Mouse (Mus musculus) activated CD4-positive, CD25-positive, alpha-beta regulatory T cell, adult 4 months (primary cell): ENCODE results near the gene Zscan5b. TPM values are rescaled to one million over a fixed set of nuclear protein-coding genes. Genes with fewer than 3 reads are reported as not detected.
"Not testable (repeated sequence)": the region's sequence is repeated elsewhere in the genome, so short reads cannot be mapped to it uniquely, and the experiment has no call there.

ENCODE experiments used
- ATAC-seq: one replicate; pipeline ENCODE4 v1.8.0; 2017
- polyA plus RNA-seq, 2 experiments: library from polyadenylated mRNA; unstranded; fragments of 100-300 nt; shearing (Covaris generic); gene quantifications; one replicate each; pipeline ENCODE4 v1.2.1; 2017

Gene Zscan5b
- polyA plus RNA-seq, result not detected

- ATAC-seq, result no peak
These were observed at the start of gene Zscan5b for GRCm38 (mm10) chr7:6221978-6222377. Zscan5b (plus strand) TSS chr7:6222278.

- no peak for ATAC-seq
These were observed 49.3 kb upstream of the Zscan5b start for GRCm38 (mm10) chr7:6172674-6173244.

- no peak for ATAC-seq
These were observed 48.2 kb upstream of the Zscan5b start for GRCm38 (mm10) chr7:6173872-6174271.

- not testable (repeated sequence) for ATAC-seq
These were observed 47.6 kb upstream of the Zscan5b start for GRCm38 (mm10) chr7:6174365-6174987.

- ATAC-seq, result no peak
These were observed 43.1 kb upstream of the Zscan5b start for GRCm38 (mm10) chr7:6179013-6179412.

GRCm38 (mm10) chr7:6182882-6183281 lies 39.2 kb upstream of the Zscan5b start:
- ATAC-seq, result no peak

GRCm38 (mm10) chr7:6183802-6184201 lies 38.3 kb upstream of the Zscan5b start:
- no peak for ATAC-seq

GRCm38 (mm10) chr7:6184521-6184920 lies 37.6 kb upstream of the Zscan5b start:
- no peak for ATAC-seq

- ATAC-seq, result no peak
These were observed 36.7 kb upstream of the Zscan5b start for GRCm38 (mm10) chr7:6185391-6185790.

- no peak for ATAC-seq
These were observed 35.9 kb upstream of the Zscan5b start for GRCm38 (mm10) chr7:6186176-6186575.

GRCm38 (mm10) chr7:6186756-6187155 lies 35.3 kb upstream of the Zscan5b start:
- no peak for ATAC-seq

GRCm38 (mm10) chr7:6189542-6189941 lies 32.5 kb upstream of the Zscan5b start:
- no peak for ATAC-seq

- peak; percentile 32 for ATAC-seq
These were observed 30.7 kb upstream of the Zscan5b start for GRCm38 (mm10) chr7:6191376-6191775.

GRCm38 (mm10) chr7:6194129-6194528 lies 27.9 kb upstream of the Zscan5b start:
- ATAC-seq, result peak; percentile 82

- no peak for ATAC-seq
These were observed 26.3 kb upstream of the Zscan5b start for GRCm38 (mm10) chr7:6195777-6196176.

GRCm38 (mm10) chr7:6196790-6197189 lies 25.3 kb upstream of the Zscan5b start, which contains the start of gene Galp:
Galp (plus strand) TSS chr7:6197090.
- no peak for ATAC-seq

- ATAC-seq, result no peak
These were observed 17.9 kb upstream of the Zscan5b start for GRCm38 (mm10) chr7:6204200-6204599.

GRCm38 (mm10) chr7:6213144-6213543 lies 8.9 kb upstream of the Zscan5b start:
- no peak for ATAC-seq

- ATAC-seq, result not testable (repeated sequence)
These were observed 7.4 kb upstream of the Zscan5b start for GRCm38 (mm10) chr7:6214691-6215090.

GRCm38 (mm10) chr7:6220147-6220546 lies 1.9 kb upstream of the Zscan5b start:
- no peak for ATAC-seq

- not testable (repeated sequence) for ATAC-seq
These were observed 6.4 kb downstream of the Zscan5b start for GRCm38 (mm10) chr7:6228491-6228890.

- no peak for ATAC-seq
These were observed 17.7 kb downstream of the Zscan5b start for GRCm38 (mm10) chr7:6239787-6240186.

GRCm38 (mm10) chr7:6240841-6241425 lies 18.9 kb downstream of the Zscan5b start:
- peak; percentile 66 for ATAC-seq
